Mouse (Mus musculus) lung, embryonic 14.5 days (tissue): Measurements from ENCODE around the gene Atpif1. TPM values are rescaled to one million over a fixed set of nuclear protein-coding genes. Genes with fewer than 3 reads are reported as not detected.
"Not testable (repeated sequence)": the region's sequence is repeated elsewhere in the genome, so short reads cannot be mapped to it uniquely, and the experiment has no call there.

Experiments used
- ATAC-seq: fragments of 200-750 bp; cut with Nextera tagmentation; 2 replicates; pipeline ENCODE4 v1.8.0; 2017; ENCODE audit warnings: mild to moderate bottlenecking, moderate TSS enrichment, moderate library complexity; ENCODE audit not compliant: insufficient read depth
- DNase-seq: peaks from one replicate; pipeline ENCODE4 v3.0.0-alpha.2; 2015
- H3K27ac ChIP-seq: fragments of 300-500 bp; sonication (generic); 2 replicates; pipeline ENCODE4 v1.5.1; 2014; ENCODE audit warnings: low read depth, mild to moderate bottlenecking, moderate library complexity
- H3K27me3 ChIP-seq: fragments of 300-500 bp; sonication (generic); 2 replicates; pipeline ENCODE4 v1.6.1; 2014; ENCODE audit warnings: low read length, control low read depth; ENCODE audit not compliant: insufficient read depth
- H3K36me3 ChIP-seq: fragments of 300-500 bp; sonication (generic); 2 replicates; pipeline ENCODE4 v1.6.1; 2014; ENCODE audit warnings: control low read depth; ENCODE audit not compliant: insufficient read depth
- H3K4me1 ChIP-seq: fragments of 300-500 bp; sonication (generic); 2 replicates; pipeline ENCODE4 v1.6.1; 2014; ENCODE audit warnings: antibody characterized with exemption, control low read depth; ENCODE audit not compliant: insufficient read depth
- H3K4me2 ChIP-seq: fragments of 300-500 bp; sonication (generic); 2 replicates; pipeline ENCODE4 v1.6.1; 2014; ENCODE audit warnings: mild to moderate bottlenecking
- H3K4me3 ChIP-seq: fragments of 300-500 bp; sonication (generic); 2 replicates; pipeline ENCODE4 v1.5.1; 2014; ENCODE audit warnings: low read depth, low read length
- H3K9ac ChIP-seq: fragments of 300-500 bp; sonication (generic); 2 replicates; pipeline ENCODE4 v1.6.1; 2014
- H3K9me3 ChIP-seq: fragments of 300-500 bp; sonication (generic); 2 replicates; pipeline ENCODE4 v1.6.1; 2016; ENCODE audit warnings: low read depth, low read length, control low read depth
- CTCF ChIP-seq: IDR thresholded peaks from 2 replicates; pipeline ENCODE4 v1.5.1; 2016; ENCODE audit warnings: antibody characterized with exemption, low read depth
- WGBS: fragments of 180-500 bp; shearing (Covaris S2); extraction: QIAGEN DNeasy Blood & Tissue Kit; methylation state at CpG from one replicate; pipeline ENCODE4 v1.1.7; 2014; 5-methylcytosine and 5-hydroxymethylcytosine counted together
- polyA plus RNA-seq: library from polyadenylated mRNA; unstranded; fragments of >200 nt; fragmentation: Nextera tagmentation; extraction: Ambion mirVana; gene quantifications from 2 replicates; pipeline ENCODE4 v1.2.1, GENCODE M21; 2014

The Atpif1 gene
- polyA plus RNA-seq, 1 experiment from 2014 or later, result 1,179 TPM

- H3K4me1 ChIP-seq, result no peaks in the 10 kb centered on the region
- TF ChIP-seq CTCF, result no peak
- DNase-seq (no peak), ATAC-seq (no peak)
- no peaks in the 10 kb centered on the region for H3K27me3 ChIP-seq
- H3K27ac ChIP-seq, result no peak overlapping the region
- no peaks in the 10 kb centered on the region for H3K36me3 ChIP-seq
- 67% methylated on average over 13 of the region's 13 CpGs for WGBS
- no peak overlapping the region for H3K4me2 ChIP-seq
- no peak overlapping the region for H3K9ac ChIP-seq
- H3K4me3 ChIP-seq, result no peak overlapping the region
- H3K9me3 ChIP-seq, result no peaks in the 10 kb centered on the region
These were observed 50.4 kb downstream of the Atpif1 start for GRCm38 (mm10) chr4:132482956-132483608.

GRCm38 (mm10) chr4:132482104-132482503 lies 51.4 kb downstream of the Atpif1 start:
- not testable (repeated sequence) for H3K9me3 ChIP-seq, H3K27ac ChIP-seq, H3K4me2 ChIP-seq, H3K36me3 ChIP-seq, H3K4me1 ChIP-seq, ATAC-seq, H3K9ac ChIP-seq, H3K27me3 ChIP-seq, H3K4me3 ChIP-seq, DNase-seq
- WGBS, result 53% methylated on average over 3 of the region's 3 CpGs

Other genes starting within 250 kb of the Atpif1 start
- 1.2 and 1.9 TPM in 2 replicates for gene Rab42, start 230.3 kb downstream of the Atpif1 start, polyA plus RNA-seq
- gene Trnau1ap, start 204.1 kb downstream of the Atpif1 start, polyA plus RNA-seq, result 69.9 and 71.8 TPM in 2 replicates
- 67.5 and 77.0 TPM in 2 replicates for gene Rcc1, start 180.1 kb downstream of the Atpif1 start, polyA plus RNA-seq
- 23.3 and 23.9 TPM in 2 replicates for gene Phactr4, start 111.2 kb downstream of the Atpif1 start, polyA plus RNA-seq
- gene Med18, start 69.7 kb downstream of the Atpif1 start, polyA plus RNA-seq, result 20.0 and 20.1 TPM in 2 replicates
- gene Sesn2, start 23.2 kb downstream of the Atpif1 start, polyA plus RNA-seq, result 7.8 and 8.6 TPM in 2 replicates
- 191 TPM in 2 replicates for gene Dnajc8, start 1.9 kb upstream of the Atpif1 start, polyA plus RNA-seq
- gene Ptafr, start 30.4 kb upstream of the Atpif1 start, polyA plus RNA-seq, result 0.83 and 1.1 TPM in 2 replicates
- gene Eya3, start 105.3 kb upstream of the Atpif1 start, polyA plus RNA-seq, result 29.5 and 31.6 TPM in 2 replicates
- 4.7 and 5.5 TPM in 2 replicates for gene Xkr8, start 198.9 kb upstream of the Atpif1 start, polyA plus RNA-seq
- gene Smpdl3b, start 223.6 kb upstream of the Atpif1 start, polyA plus RNA-seq, result 7.8 and 8.4 TPM in 2 replicates
- gene Rpa2, start 234.7 kb upstream of the Atpif1 start, polyA plus RNA-seq, result 127 and 129 TPM in 2 replicates